Mouse (Mus musculus): ENCODE measurements at regions not wholly inside any gene's neighbourhood (a gene's known extent, or its start where the extent isn't known, plus 50 kb on each side); places are given as distances from the start of the nearest gene placed in this dataset.

DNA sequence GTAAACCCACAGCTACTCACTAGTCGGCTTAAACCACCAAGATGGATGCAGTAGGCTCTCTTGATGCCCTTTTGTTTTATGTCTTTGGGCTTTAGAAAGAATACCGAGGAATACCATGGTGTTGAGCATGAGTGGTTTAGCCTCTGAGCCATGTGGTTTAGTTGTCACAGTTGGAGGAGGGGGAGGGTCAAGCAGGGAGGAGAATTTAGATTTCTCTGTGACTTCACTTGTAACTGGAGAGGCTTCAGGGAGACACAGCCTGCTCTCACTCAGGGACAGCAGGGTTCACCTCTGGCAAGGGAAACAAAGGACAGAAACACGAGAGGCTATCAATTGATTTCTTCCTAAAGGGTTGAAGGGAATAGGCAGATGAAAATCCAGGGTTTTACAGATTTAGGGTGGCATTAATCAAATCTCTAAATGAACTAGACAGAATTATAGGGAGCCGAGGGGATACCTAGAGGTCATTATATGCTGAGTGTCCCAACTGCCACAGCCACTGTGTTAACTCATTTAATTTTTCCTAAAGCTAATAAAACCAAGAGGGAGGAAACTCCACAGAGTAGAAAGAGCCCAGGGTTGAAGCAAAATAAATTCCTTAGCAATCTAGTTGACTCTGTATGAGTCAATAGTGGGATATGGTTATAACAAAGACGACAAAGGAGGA is 2113.7 kb upstream of the 5930422O12Rik start:
- DNase-seq (ENCODE audit: low read depth, low spot score), result peak; percentile 18

DNA sequence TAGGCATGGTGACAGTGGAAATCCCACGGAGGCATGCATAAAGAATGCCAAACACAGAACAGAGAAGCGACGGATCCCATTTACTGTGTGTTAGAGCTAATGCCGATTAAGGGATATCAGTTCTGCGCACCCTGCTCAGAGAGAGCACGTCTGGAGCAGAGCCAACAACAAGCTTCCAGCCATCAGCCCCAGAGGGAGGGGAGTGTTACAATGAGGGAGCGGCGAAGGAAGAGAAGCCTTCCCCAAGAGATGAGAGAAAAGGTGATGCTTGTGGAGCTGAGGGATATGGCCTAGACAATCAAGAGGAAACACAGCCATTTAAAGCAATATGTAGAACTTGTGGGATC is 2113.2 kb upstream of the 5930422O12Rik start:
- no peak for DNase-seq (ENCODE audit: low read depth, low spot score)

DNA sequence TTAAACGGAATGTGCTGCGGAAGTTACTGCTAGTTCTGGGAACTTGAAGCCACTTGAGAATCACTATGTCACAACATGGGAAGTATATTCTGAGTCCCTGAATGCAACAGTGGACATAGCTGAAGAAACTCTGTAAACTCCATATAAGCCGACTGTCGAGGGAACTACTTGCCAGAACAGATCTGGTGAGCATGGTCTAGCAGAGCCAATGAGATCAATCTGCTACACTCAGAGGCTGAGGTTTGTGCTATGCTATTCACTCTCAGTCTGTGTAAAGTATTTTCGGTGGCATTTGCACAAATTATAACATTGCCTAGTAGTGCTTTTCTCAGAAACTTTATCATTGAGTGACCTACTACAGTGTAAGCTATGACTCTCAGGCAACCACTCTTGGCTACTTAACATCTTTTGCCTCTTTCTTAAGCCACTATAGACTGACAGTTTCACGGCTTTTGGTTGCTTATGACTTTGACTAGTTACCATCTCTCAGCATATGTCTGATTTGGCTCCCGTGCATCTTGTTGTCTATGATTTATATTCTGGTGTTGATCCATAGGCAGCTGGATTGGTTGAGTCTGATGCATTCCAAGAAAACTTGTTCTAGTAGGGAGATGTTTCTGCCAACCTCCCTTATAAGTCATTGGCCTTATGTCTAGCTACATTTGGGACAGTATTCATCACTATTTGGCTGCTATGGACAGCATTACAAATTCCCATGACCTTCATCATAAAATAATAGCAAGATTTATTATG is 2094.8 kb upstream of the 5930422O12Rik start:
- DNase-seq (ENCODE audit: low read depth, low spot score), result no peak

DNA sequence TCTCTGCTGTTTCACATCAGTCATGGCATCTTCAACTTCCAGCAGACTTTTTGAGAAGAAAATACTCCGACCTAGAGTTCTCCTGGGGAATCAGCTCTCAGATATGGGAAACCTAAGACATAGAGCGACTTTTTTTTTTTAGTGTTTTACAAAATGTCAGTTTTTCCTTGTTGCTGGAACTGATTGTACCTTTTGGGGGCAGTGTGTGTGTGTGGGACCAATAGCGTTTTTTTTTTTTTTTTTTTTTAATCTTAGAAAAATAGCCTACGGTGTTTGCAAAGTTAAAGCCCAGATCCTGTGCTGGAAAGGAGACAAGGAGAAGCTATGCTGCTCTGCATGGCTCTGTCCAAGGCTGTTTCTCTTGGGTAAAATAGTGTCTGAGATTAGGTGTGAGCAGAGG is 2080.0 kb upstream of the 5930422O12Rik start:
- no peak for DNase-seq (ENCODE audit: low read depth, low spot score)

DNA sequence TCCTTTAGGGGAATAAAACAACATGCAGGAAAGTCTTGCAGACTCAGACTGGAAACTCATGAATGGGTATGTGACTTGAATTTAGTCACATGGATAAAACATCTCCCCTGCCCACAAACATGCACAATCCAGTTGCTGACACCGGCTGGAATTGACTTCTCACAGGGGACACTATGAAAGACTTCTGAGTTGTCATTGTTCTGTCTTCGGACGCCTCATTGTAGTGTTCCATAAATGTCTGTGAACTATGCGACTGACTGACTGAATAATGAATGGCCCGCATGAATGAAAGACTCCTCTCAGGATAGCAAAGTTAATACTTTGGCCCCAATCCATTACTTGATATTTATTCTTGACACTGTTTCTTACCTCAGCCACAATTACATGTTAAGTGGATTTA is 2058.9 kb upstream of the 5930422O12Rik start:
- DNase-seq (ENCODE audit: low read depth, low spot score), result no peak

DNA sequence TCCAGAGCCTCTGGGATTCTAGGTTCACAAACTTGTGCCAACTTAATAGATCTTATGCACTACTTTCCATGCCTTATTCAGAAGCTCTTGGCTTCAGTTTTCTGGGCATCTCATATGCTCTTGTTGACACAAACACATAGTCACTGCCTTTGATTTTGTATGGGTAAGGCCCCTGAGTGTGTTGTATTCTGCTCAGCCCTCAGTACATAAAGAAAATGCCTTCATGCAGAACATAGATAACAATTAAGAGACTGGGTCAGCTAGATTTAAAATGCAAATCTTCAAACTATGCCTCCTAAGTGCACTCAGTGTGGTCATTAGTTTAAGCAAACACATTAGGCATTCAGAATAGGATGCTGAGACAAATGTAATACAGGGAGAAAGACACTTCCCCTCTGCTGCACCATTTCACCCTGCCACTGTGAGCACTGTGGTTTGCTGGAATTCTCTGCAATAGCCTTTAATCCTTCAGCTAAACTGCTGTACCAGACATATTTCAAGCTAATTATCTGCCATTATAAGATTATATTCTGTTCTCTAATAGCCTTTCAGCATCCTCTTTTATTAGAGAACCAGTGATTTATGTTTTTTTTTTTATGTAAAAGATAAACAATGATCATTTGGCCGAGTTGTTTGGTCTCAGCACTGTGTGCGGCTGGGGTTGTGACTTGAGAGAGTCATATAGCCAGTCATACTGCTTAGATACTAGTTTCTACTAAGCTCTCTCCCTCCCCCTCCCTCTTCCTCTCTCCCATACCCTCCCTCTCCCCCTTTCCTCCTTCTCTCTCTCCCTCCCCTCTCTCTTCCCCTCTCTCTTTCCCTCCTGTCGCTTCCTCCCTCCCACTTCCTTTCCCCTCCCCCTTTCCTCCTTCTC is 2058.1 kb upstream of the 5930422O12Rik start:
- no peak for DNase-seq (ENCODE audit: low read depth, low spot score)

DNA sequence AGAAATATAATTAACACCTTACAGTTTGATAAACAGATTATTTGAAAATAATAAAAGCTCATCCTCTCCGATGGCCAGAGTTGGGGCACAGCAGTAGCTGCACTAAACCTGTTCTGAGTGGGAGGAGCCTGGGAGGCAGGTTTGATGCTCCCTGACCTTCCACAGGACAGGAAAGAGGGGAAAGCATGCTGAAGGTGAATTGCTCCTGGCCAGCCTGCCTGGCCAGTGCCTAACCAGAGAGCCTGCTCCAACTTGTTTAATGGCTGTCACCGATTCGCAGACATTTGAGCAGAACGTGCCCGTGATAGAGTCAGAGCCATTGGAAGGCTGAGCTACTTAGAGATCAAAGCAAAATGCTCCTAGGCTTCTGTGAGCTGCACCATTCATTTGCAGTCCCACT is 2056.9 kb upstream of the 5930422O12Rik start:
- no peak for DNase-seq (ENCODE audit: low read depth, low spot score)

DNA sequence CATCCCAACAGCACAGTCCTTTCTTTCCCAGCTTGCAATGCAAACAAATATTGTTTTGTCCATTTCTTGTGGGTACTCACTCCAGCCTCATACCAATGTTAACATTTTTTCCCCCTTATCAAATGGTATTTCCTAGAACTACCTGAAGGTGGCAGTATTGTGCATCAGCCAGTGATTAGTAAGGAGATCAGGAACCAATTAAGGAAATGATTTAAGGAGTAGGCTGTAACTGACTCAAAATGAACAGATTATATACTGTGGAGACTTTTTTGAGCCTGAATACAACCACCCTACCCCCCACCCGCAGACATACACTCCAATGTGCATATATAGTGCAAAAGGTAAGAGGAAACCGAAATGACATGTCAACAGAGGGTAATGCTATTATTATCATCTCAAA is 2056.1 kb upstream of the 5930422O12Rik start:
- peak; percentile 18 for DNase-seq (ENCODE audit: low read depth, low spot score)

DNA sequence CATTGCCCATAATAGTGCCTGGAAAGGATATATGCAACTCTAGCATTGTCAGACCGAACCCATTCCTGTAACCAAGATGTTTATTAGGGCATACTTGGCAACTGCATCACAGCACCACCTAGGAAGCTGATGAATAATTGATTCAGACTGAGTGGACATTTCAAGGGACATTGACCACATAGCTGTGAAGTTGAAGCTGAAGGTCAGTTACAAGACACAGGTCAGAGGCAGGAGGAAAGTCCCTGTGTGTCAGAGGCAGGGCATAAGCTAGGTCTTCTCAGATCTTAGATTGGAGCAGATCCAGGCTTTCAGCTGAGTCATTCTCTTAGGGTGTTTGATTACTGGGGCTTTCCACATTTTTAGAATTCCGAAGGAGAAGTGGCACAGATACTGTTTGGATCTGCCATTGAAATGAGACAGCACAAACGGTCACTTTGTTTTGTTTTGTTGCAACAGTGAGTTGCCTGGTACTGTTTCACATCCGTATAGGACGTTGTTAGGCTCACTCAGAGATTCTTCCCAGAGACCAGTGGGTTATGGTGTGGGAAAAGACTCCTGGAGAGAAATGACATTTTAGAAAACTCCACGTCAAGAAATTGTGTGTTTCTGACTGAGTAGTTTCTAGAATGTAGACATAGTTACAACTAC is 2055.2 kb upstream of the 5930422O12Rik start:
- DNase-seq (ENCODE audit: low read depth, low spot score), result no peak

DNA sequence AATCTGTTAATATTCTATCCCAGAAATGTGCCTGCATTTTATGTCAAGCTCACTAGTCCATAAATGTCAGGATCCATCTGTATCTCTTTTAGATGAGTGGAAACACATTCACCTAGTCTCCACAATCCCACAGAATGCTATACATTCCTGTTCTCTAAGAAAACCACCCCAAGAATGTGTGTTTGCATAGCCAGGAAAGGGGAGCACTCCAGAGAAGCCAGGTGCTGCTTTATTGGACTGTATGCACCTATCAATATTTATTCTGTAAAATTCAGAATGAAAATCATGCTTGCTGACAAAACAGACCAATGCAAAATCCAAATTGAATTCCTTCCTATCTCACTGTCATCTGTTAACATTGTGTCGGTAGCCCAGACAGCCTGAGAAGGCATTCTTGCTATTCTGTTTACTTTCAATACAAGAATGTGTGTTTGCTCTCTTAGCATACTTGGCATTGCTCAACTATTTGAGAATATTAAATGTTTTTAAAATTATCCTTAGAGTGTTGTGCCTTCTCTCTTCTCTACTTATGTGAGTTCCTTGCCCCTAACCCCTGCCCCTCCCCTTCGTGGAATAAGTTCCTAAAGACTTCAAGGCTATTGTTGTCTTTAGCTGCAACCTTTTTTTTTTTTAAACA is 2050.7 kb upstream of the 5930422O12Rik start:
- DNase-seq (ENCODE audit: low read depth, low spot score), result no peak

DNA sequence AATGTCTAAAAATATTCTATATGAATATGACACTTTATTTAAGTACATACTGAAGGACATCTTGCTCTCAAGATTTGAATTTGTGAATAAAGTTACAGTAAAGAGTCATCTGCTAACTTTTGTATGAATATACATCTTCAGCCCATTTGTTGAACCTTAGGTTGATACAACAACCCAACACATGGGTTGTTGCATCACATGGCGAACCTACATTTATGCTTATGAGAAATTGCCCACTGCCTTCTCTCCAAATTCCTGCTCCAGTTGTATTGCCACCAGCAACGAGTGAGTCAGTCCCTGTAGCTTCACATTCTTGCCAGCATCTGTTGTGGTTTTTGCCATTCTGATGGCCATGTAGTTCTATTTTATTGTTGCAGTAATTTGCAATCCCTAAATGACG is 2023.7 kb upstream of the 5930422O12Rik start:
- no peak for DNase-seq (ENCODE audit: low read depth, low spot score)

DNA sequence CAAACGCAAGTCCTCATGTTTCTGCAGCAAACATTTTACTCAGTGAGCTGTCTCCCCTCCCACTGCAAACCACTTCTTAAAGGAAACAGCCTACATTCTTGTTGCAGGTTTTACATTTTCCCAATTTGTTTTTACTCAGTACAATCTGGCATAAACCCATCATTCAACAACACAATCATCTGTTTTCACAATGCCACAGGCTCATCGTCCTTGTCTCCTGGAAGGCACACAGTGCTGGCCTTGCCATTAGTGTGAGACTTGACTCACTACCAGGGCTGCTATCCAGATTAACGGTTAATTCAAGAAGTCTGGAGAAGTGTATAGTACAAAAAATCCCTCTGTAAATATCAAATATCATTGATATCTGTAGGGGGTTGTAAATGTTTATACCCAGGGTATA is 2006.3 kb upstream of the 5930422O12Rik start:
- DNase-seq (ENCODE audit: low read depth, low spot score), result no peak

DNA sequence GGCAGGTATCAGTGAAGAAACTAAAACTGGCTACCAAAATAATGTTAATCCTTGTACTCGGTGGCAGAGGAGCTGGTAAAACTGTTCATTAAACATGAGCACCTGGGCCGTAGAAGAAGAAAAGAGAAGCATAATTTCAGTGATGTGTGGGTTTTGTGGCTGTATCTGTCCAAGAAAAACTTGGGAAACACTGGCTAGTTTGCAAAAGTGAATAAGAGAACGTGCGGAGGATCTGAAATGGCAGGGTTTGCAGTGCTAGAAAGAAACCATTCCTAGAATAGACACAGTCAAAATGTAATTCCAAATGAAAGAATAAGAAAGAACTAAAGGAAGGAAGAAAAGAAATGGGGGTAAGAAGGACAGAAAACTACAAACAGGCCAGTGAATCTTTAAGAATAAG is 2000.8 kb upstream of the 5930422O12Rik start:
- DNase-seq (ENCODE audit: low read depth, low spot score), result no peak

DNA sequence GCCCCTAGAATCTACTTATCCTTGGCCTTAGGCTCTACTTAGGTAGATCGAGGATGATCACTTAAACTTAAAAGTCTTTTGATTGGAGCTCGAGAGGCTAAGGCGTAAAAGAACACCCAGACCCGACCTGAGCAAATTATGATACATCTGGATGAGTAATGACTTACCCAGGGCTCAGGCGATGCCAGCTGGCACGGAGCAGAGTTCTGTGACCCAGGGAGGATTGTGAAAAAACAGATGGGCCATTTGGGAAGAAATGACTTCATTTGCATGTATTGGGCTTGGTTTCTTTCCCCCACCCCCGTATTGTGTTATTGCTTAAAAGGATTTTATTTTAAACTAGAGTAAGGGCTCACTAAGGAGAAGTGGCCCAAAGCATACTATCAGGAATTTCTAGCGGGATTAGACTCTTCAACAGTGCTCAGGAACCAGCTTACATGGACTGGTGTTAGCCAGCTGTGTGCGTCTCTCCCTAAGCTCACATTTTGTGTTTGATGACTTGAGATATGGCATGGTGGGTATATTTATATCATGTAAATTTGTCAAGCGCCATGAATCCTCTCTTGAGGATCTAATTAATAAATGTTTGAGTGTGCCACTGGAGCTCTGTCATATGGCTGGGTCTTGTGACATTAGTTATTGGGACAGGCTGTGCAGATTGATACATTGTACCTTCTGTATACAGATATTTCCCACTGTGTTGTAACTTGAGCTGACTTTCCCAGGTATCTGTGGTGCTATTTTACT is 1991.9 kb upstream of the 5930422O12Rik start:
- no peak for DNase-seq (ENCODE audit: low read depth, low spot score)

DNA sequence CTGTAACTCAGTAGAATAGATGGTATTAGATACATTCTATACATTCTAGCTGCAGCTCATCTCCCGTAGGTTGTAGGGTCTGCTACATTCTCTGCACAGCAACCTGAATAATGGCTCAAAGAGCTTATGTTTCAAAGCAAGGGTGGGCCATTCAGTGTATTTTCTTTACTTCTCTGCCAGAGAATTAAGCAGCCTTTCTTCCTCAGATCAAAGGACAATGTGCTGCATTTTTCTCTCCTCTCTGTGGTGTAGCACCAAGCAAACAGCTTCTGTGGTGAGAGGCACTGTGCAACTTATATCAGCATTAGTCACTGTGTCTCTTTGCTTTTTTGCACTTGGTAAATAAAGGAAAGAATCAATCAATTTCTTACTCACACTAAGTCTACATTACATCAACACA is 1983.7 kb upstream of the 5930422O12Rik start:
- DNase-seq (ENCODE audit: low read depth, low spot score), result no peak

DNA sequence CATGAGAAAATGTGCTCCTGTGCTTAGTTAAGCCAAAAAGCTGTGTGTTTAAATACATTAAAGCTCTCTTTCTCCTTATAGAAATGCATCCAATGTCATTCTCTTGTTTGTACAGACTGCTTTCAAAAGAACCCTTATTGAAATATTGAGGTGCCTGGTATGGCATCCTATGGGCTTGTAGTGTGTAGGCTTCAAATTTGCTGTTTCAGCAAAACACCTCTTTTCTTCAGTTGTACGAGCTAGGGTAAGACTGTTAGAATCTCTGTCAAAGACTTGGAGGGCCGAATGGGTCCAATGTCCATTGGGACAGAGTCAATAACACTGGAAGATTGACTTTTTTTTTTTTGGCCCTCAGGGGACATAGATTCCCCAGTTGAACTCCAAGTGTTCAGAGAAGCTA is 1980.5 kb upstream of the 5930422O12Rik start:
- no peak for DNase-seq (ENCODE audit: low read depth, low spot score)

DNA sequence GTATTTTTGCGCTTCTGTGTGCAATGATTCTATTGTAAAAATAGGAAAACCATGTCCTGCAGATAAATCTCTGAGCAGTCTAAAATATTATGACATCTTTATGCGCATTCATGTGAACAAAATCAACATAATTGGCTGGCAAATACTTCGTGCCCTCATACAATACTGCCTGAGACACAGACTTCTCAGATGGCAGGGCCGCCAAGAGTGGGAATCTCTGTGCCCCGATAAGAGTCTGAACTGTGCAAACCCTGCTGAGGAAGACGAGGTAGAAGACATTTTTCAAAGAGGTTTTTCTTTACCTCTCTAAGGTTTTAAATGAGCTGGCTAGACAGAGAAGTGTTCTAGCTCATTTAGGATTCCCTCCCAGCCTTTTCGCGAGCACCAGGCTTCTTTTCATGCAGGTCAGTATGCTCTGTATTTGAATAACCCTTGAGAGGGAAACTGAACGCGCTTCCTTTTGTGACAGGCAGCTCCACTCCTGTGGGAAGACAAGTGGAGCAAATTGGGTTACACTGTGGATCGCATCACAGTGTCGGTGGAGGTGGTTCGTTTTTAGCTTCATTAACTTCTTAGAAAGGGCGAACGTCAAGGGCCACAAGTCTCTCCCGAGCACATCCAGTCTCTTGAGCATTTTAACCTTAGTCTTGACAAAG is 1973.6 kb upstream of the 5930422O12Rik start:
- no peak for DNase-seq (ENCODE audit: low read depth, low spot score)

DNA sequence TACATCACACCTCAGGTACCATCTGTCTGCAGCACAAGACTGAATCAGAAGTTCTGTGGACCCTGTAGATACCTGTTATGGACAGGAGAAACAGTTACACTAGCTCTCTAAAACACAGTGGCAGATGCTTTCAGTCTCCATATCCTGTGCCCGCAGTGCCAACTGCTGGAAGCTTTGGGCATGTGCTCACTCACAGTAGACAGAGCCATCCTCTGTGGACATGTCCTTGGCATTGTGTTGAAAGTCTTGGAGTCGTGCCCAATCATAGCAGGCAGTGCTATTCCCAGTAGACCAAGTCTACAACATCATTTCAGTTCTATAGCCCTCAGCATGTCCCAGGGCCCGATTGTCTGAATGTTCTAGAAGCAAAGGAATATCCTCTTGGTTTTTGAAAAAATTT is 1968.2 kb upstream of the 5930422O12Rik start:
- DNase-seq (ENCODE audit: low read depth, low spot score), result no peak

All from mesoderm, embryonic 11.5 days (tissue).